Mouse (Mus musculus) monocyte, adult 59 days (primary cell): ENCODE data around the gene Rasa4. TPM values are rescaled to one million over a fixed set of nuclear protein-coding genes. Genes with fewer than 3 reads are reported as not detected.

Source experiments
- total RNA-seq, 2 experiments: library from RNA; stranded (reverse); gene quantifications; one replicate each; pipeline ENCODE4 v1.2.4; 2023

The Rasa4 gene
- 100 to 1,000 TPM; 180 to 213 TPM for total RNA-seq

DNA sequence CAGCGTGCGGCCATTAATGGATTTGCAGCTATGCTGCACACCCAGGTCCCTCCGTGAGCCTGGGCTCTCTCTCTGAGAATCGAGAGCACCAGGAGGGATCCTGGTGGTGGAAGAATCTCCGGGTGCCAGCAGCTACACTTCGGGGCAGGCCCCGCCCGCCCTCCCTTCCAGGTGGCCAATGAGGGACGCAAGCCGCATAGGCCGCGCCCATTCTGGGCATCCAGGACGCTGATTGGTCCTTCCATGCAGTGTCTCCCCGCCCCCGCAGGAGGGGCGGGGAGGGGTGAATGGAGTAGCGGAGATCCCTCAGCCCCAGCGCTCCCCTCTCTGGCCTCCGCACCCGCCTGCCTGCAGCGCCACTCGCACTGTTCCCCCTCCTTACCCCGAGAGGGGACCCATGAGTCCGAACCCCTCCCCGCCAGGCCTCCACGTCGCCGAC, at the start of gene Rasa4:
Rasa4 (plus strand) TSS at position 248 of the 439 bp plus-strand sequence.

DNA sequence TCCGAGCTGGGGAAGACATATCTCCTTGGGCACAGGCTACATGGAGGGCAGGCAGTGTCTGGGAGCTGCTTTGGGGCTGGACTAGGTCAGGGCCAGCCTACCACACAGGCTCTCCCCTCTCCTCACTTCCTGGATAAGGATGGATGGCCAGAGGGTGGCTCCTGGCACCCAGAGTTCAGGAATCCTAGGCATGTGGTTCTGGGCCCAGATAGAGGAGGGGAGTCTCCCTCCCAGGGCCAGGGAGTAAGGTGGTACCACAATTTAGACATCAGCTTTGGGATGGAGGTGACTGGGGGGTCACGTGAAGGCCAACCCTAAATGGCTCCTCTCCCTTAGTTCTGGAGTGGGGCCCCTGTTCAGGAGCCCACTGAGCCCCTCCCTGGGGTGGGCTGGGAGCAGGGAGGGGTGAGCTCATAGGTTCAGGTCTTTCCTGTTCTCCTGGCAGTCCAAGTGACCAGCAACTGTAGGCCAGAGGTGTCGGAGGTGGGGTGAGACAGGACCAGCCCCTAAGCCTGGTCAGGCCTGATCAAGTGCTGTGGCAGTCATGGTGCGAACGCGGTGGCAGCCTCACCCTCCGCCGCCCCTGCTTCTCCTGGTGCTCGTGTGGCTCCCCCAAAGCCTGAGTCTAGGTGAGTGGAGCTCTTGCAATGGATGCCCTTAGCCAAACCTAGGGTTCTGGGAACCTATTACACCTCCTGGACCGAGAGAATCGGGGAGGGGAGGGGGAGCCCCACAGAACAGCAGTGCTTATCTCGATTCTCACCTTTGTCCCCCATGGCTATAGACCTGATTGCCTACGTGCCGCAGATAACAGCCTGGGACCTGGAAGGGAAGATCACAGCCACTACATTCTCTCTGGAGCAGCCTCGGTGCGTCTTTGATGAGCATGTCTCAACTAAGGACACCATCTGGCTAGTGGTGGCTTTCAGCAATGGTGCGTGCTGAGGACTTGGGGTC, 45.2 kb upstream of the Rasa4 start, which contains the start of gene Upk3b:
Upk3b (plus strand) TSS at position 239 of the 957 bp plus-strand sequence.

DNA sequence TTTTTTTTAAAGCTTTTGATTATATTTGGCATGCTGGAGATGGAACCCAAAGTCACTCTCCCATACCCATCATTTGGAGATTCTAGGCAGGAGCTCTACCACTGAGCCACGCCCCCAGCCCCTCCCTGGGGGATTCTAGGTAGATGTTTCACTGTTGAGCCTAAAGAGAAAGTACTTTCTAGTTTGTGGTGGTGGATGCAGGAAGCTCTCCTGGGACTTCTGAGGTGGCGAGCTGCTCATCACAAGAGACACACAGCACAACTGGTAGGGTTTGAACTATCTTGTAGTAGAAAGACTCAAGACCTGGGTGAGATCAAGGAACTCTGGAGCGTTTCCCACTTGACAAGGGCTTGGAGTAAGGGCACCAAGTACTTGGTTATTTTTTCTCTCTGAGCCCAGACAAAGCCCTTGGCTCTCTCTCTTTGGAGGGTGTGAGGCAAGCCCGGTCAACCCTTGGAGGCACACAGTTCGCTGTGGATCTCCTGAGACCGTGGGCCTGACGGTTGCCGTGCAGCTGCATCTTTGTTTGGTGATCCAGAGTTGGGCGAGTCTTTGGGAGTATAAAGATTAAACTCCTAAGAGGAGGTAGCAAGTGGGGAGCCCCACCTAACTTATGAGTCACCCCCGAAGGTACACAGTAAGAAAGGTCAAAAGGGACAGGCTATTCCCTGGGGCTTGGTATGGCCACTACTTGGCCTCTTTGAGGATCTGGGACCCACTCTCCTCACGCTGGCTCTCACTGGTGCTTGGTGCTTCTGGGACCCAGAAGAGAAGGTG, 29.2 kb upstream of the Rasa4 start, which contains the start of gene Upk3bl:
Upk3bl (plus strand) TSS at position 192 of the 777 bp plus-strand sequence.

DNA sequence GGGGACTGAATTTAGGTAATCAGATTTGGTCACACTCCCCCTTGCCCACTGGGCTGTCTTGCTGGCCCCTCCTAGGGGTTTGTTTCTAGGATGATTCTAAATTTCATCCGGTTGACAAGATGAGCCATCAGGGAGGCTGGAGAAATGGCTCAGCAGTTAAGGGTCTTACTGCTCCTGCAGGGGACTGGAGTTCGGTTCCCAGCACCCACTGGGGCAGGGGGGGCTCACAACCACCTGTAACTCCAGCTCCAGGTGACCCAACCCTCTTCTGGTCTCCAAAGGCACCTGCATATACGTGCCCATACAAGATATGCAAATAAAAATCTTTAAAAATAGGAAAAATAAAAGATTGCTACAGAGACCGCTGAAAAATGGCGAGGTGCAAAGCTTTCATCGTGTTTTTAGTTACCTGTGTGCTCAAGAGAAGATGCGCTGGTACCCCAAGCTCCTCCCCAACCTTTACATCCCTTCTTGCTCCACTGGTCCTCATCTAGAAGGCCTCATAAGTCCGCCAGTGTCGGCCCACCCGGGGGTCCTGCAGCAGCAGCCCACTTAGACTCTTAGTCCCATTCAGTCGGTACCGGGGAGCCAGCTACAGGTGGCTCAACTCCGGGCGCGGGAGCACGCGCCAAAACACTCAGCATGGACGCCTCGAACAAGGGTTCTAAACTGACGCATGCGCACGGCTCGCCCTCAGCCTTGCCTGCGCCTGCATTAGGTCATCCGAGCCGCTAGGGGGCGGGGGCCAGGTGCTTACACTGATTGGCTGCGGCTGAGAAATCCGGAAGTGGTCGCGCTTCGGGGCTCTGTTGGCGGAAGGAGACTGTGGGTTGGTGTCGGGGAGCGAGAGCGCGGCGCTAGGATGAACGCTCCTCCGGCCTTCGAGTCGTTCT, 32.4 kb downstream of the Rasa4 start, which contains the start of gene Polr2j:
Polr2j (plus strand) TSS at position 741 of the 893 bp plus-strand sequence.

DNA sequence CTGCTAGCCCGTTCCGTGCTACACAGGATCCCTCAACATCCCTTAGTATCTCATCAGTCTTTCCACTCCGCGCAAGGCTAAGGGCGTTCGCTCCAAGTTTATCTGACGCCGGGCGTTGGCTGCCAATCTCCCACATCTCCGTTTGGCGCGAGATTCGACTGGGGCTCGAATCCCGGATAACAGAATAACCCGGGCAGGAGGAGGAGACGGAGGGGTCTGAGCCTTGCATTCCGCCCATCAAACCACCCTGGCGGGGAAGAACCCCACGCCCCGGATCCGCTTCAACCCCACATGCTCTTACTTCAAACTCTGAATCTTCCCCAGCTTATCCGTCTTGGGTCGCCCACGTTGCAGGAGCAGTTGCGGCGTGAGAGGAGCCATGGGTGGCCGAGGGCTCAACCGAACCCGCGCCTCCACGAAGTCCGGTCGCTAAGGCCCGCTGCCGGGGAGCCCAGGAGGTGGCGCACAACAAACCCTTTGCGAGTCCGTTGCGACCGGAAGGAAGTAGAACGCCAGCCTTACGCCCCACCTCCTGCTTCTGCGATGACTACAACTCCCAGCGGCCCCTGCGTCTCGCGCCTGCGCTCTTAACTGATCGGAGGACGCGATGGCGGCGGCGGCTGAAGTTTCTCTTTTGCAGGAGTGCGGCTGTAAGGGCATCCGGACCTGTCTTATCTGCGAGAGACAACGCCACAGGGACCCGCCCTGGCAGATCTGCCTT, 52.0 kb downstream of the Rasa4 start, which contains the start of the genes Lrwd1 and Alkbh4:
Lrwd1 (minus strand) TSS at position 504 of the 721 bp plus-strand sequence.
Alkbh4 (plus strand) TSS at position 576 of the 721 bp plus-strand sequence.

Other genes starting within 250 kb of the Rasa4 start
- 1 to 10 TPM; 1.8 to 1.9 TPM for gene Hspb1, start 196.0 kb upstream of the Rasa4 start, total RNA-seq
- 100 to 1,000 TPM; 183 to 200 TPM for gene Ywhag, start 149.3 kb upstream of the Rasa4 start, total RNA-seq
- 1 to 10 TPM; 1.7 to 2.4 TPM for gene Ssc4d, start 109.4 kb upstream of the Rasa4 start, total RNA-seq
- not detected for gene Zp3, start 103.8 kb upstream of the Rasa4 start, total RNA-seq
- gene Dtx2, start 89.1 kb upstream of the Rasa4 start, total RNA-seq, result 10 to 100 TPM; 24.5 to 26.7 TPM
- gene Upk3b, start 45.4 kb upstream of the Rasa4 start, total RNA-seq, result 1 to 10 TPM; 1.2 to 1.4 TPM
- not detected for gene Upk3bl, start 29.4 kb upstream of the Rasa4 start, total RNA-seq
- 10 to 100 TPM; 64.1 to 69.2 TPM for gene Polr2j, start 32.7 kb downstream of the Rasa4 start, total RNA-seq
- gene Lrwd1, start 52.2 kb downstream of the Rasa4 start, total RNA-seq, result 10 to 100 TPM; 39.1 to 40.0 TPM
- gene Alkbh4, start 52.2 kb downstream of the Rasa4 start, total RNA-seq, result 10 to 100 TPM; 10.4 to 11.6 TPM
- 10 to 100 TPM; 43.0 to 46.5 TPM for gene Orai2, start 86.8 kb downstream of the Rasa4 start, total RNA-seq
- gene Prkrip1, start 115.0 kb downstream of the Rasa4 start, total RNA-seq, result 10 to 100 TPM; 17.2 to 19.3 TPM
- 10 to 100 TPM; 47.1 to 47.7 TPM for gene Sh2b2, start 162.6 kb downstream of the Rasa4 start, total RNA-seq